Mouse (Mus musculus) gastrocnemius, postnatal 25 days (tissue): ENCODE measurements around the gene Gm6525. TPM values are rescaled to one million over a fixed set of nuclear protein-coding genes. Genes with fewer than 3 reads are reported as not detected.
A peak's percentile ranks its signal among the peaks of the same experiment; 100 is the strongest.

ENCODE experiments used
- DNase-seq: peaks from one replicate; pipeline ENCODE4 v3.0.0; 2022
- long read RNA-seq, 2 experiments: library from polyadenylated mRNA; stranded (forward); transcript quantifications; one replicate each; pipeline ENCODE4 v2.0.0; 2021
- total RNA-seq, 2 experiments: library from RNA; stranded (reverse); gene quantifications; 1 replicate in 1 of 2; 2 replicates in 1 of 2; pipeline ENCODE4 v1.2.3; 2021

Gene Gm6525
- not detected for total RNA-seq
- long read RNA-seq, experiment 1: 0 reads
- long read RNA-seq, experiment 2: 0 reads

DNA sequence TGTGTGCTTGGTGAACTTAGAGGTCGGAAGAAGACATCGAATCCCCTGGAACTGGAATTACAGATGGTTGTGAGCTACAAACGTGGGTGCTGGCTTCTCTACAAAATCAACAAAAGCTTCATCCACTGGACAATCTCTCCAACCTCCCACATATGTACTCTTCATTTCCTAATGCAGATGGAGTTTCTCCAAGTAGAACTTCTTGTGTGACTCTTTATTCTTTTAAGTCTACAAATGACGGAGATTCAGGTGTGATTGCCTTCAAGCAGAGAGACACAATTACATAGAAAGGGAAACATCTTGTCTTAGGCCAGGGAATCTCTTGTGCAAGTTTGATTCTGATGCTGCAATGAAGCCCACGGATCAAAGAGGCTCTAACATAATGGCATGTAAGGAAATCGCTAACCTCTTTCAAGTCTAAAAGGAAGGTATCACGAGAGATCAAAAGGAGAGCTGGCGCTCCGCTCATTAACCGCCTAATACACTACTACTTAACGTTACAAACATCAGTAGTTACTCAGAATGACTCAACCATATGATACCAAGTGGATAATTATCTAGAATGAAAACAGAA is at the start of gene Gm6525:
Gm6525 (plus strand) TSS at position 524 of the 574 bp plus-strand sequence.
- DNase-seq: no peak

GRCm38 (mm10) chr3:84125704-84126289 is 48.1 kb upstream of the Gm6525 start:
- no peak for DNase-seq

DNA sequence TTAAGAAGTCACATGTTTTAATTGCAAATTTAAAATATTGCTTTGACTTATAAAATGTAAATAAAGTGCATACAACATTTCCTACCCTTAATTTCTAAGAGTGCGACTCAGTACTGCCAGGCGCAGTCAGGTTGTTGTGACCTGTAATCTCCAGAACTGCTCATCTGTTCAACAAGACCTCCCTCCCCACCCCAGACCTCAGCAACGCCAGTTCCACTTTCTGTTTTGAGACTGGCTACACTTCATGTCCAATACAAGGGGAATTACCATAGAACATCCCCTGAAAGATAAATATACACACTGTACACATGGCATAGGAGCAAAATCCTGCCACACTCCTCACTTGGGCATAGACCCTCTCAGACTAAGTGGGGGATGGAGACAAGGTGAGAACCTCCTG is 47.2 kb upstream of the Gm6525 start:
- DNase-seq: no peak

- no peak for DNase-seq
Observed at GRCm38 (mm10) chr3:84127431-84127830, 46.5 kb upstream of the Gm6525 start.

DNA sequence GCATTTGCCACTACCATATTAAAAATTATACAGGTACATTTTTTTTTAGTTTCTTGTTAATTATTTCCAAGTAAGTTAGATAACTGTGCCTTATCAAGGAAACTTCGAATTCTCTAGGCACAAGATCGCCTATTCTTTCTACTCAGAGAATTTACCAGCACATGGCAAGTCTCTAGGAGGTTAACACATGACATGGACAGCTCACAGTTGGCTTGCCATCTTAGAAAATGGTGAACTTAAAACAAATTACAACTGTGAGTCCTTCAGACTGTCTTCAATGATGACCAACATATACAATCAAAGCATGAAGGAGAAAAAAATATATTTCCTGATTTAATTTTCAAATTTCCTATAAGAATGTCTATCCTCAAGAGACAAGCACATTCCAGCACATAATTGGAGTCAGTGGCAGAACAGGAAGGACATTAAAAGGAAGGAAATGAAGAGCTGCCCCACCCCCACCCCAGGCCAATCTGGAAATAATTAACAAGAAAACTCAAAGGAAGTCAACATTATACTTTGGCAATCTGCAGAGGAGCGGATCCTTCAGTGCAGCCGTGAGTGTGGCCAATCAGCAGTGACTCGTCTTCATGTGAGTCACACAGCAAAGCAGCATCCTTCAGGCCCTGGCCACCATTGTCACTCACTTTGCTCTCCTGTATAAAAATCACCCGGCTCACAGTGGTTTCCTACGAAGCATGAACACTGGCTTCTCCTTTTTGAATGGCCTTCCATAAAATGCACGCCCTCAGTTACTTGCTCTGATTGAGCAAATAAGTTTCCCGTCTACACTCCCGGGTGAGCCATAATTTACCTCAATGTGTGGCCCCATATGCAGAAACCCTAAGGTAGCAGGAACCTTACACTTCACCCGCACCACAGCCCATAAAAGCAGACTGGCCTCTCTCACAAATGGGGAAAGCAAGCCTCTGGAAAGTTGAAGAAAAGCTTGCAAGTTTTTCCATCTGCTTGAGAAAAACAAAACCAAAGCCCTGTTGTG is 44.7 kb upstream of the Gm6525 start:
- DNase-seq: no peak

DNA sequence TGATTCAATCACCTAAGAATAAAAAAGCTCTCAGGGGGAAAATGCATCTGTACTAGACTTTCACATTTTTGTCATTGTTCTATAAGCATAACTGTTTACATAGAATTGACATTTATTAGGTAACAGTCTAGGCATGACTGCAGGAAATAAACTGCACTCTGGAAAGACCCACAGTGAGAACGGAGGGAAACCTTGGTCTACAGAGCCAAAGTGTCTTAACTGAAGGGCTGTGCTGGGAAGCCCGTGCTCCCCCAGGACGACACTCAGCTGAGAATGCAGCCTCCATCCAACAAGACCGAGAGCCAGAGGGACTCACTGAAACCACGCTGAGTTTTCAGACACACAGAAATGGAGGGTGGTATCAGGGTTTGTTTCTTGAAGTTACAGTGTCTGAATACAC is 43.1 kb upstream of the Gm6525 start:
- DNase-seq: no peak

DNA sequence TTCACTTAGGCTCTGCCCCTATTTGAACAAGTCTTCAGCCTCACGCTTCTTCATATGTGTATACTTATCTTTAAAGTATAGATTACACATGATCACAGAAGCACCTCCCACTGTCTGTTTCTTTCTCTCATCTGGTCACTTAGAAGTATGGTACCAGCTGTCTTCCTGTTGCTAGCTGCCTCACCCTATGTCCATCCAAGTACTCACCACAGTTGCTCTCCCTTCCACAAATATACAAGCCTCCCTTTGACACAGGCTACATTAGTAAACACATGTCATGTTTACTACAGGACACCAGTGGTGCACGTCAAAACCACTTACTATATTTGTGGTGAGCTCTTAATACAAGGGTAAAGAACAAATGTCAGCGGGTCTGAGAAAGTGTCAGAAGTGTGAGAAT is 42.5 kb upstream of the Gm6525 start:
- DNase-seq: no peak

GRCm38 (mm10) chr3:84135387-84135786 is 38.5 kb upstream of the Gm6525 start:
- peak; percentile 9 for DNase-seq

GRCm38 (mm10) chr3:84135933-84136332 is 38.0 kb upstream of the Gm6525 start:
- DNase-seq: no peak

DNA sequence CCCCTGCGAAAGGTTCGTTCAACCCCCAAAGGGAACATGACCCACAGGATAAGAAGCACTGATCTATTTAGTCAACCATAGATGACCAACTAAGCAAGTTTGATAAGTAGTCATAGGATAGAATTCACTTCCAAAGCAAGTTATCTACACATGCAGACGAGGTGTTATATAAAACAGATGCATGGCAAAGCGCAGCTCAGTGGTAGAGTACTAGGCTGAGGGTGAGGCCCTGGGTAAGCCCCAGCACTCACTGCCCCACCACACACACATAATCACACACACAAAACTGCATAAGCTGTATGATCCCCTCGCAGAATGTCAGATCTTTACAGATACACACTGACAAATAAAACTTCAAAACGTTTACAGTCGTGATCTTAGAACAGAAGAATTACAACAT is 37.4 kb upstream of the Gm6525 start:
- DNase-seq: no peak

DNA sequence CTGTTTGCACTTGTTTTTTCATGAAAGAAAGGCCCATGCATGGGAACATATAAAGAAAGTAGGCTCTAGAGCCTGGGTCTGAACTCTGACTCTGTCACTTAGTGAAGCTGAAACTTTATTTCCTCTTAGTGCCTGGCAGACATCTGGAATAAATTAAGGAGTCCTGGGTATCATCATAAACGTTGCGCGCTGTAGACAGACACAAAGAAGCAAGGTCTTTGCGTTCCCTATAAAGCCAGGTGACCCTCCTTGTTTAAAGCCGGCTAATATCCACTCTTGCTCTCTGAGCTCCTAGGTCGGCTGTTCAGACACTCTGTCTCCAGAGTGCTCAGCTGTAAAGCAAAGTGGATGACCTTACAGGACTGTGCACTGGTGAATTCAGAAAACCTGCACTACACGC is 33.0 kb upstream of the Gm6525 start:
- no peak for DNase-seq

DNA sequence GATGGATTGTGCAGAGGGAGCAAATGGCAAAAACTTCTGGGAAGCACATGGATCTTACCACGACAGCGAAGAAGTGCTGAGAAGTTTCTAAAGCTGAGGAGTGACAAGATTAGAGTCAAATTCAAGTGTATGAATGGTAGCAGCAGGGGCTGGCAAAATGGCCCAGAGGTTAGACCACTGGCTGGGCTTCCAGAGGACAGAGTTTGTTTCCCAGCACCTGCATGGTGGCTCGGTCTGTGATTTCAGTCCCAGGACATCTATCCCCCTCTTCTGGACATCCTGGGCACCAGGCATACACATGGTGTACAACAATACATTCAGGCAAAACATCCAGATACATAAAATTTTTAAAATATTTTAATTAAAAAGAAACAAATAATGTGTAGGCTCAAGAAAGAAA is 24.1 kb upstream of the Gm6525 start:
- no peak for DNase-seq

DNA sequence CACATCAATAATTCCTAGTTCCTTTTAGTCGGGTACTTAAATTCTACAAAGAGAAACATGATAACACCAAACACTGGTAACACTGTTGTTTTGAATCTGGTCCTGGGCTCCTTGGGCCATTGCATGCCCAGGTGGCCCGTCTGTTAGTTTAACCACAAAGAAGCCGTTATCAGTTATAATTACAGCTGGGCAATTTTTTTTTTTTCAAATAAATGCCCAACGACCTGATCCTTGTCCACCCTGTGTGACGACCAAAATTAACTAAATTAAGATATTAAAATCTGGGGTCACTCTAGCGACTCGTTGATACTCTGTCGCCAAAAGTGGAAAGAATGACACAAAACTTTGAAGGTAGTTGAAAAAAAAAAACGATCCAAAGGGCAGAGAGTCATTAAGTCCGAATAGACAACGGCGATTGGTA is 19.2 kb upstream of the Gm6525 start:
- DNase-seq: no peak

DNA sequence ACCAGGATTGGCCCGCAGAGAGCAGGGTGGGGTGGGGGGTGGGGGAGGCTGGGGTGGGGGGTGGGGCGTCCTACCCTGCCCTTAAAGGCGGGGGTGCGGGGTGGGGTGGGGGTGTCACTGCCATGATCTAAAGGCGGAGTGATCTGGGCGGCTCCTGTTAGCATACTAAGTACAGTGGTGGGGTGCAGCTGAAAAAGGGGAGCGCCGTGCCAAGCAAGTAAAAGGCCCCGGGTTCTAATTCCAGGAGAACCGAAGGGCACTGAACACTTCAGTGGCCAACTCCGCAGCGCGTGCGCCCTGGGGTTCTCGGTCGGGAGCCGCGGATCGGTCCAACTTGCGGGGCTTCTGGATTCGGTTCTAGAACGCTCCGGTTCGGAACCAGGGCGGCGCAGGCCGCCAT is 18.8 kb upstream of the Gm6525 start:
- no peak for DNase-seq

DNA sequence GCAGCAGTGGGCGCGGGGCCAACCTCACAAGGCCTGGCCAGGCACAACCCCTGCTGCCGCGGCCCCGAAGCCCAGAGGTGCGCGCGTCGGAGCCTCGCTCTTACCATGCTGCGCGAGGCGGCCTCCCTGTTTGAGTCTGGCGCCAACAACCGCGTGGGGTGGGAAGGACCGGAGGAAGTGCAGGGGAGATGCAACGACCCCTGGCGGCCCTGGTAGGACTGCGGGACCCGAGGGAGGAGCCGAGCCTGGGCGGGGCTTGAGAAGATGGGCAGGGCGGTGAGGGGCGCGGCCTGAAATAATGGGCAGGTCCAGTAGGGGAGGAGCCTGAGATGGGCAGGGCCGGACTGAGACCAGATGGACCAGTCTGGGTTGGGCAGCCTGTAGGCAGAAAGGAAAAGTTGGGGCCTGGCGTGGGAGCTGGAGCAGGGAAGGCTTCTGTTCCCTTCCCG is 18.3 kb upstream of the Gm6525 start, which contains the start of gene Mnd1:
Mnd1 (minus strand) TSS at position 229 of the 449 bp plus-strand sequence.
- DNase-seq: peak; percentile 96

GRCm38 (mm10) chr3:84156105-84156504 is 17.8 kb upstream of the Gm6525 start:
- DNase-seq: no peak

GRCm38 (mm10) chr3:84157011-84157410 is 16.9 kb upstream of the Gm6525 start:
- no peak for DNase-seq

GRCm38 (mm10) chr3:84157559-84158350 is 16.1 kb upstream of the Gm6525 start:
- DNase-seq: no peak

DNA sequence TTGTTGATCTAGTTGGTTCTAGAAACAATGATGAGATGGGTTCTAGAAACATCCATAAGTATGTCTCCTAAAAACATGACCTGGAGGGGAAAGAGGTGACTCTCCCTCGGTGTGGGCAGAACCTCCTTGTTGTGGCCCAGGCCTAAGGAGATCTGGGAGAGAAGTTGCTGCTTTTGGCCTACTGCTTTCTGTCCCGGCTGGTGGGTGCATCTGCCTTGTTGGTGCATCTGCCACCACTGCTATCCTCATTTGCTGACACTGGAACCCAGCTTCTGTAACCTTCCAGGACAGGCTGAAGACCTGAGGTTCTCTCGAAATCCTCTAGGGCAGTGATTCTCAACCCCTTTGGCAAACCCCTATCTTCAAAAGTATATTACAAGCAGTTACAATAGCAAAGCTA is 8.5 kb upstream of the Gm6525 start:
- no peak for DNase-seq

GRCm38 (mm10) chr3:84166073-84166472 is 7.8 kb upstream of the Gm6525 start:
- DNase-seq: no peak

- DNase-seq: no peak
Observed at GRCm38 (mm10) chr3:84168943-84169342, 5.0 kb upstream of the Gm6525 start.

- DNase-seq: no peak
Observed at GRCm38 (mm10) chr3:84169393-84170005, 4.4 kb upstream of the Gm6525 start.
